Mouse (Mus musculus): ENCODE results near the gene Inhbb. TPM values are rescaled to one million over a fixed set of nuclear protein-coding genes. Genes with fewer than 3 reads are reported as not detected.

Inhbb gene
- 2.1 and 3.0 TPM in 2 replicates for polyA plus RNA-seq (2016; fragmentation: Nextera tagmentation; extraction: Ambion mirVana)

GRCm38 (mm10) chr1:119421576-119422421 lies at the start of gene Inhbb:
Gene Inhbb (minus strand): TSS chr1:119422248.
- Histone ChIP-seq H3K9me3 (no peaks in the 10 kb centered on the region), H3K4me2 (replicated peaks) (peak within 1 kb of the TSS; percentile 98), H3K27ac (no peak within 1 kb of the TSS), H3K36me3 (peaks cover 4% of the 10 kb centered on the region; the same call in 1 of the 2 replicates), H3K9ac (peak within 1 kb of the TSS; percentile 78), H3K27me3 (replicated peaks) (peaks cover 74% of the 10 kb centered on the region), H3K4me3 (peak within 1 kb of the TSS; percentile 63), H3K4me1 (peaks cover 25% of the 10 kb centered on the region)
- under 1% methylated on average over 73 of the region's 92 CpGs for WGBS
- peak; percentile 18; the same call in 1 of the 2 replicates for ATAC-seq (ENCODE audit: low FRiP score, low read depth)

- H3K4me3 ChIP-seq: no peak overlapping the region
- no peaks in the 10 kb centered on the region for H3K36me3 ChIP-seq
- no peak for ATAC-seq (ENCODE audit: low FRiP score, low read depth)
- 49% methylated on average over 2 of the region's 2 CpGs for WGBS
- no peaks in the 10 kb centered on the region for H3K4me1 ChIP-seq
- H3K27ac ChIP-seq: no peak overlapping the region
- no peak overlapping the region for H3K4me2 ChIP-seq (replicated peaks)
- no peak overlapping the region for H3K9ac ChIP-seq
- H3K27me3 ChIP-seq (replicated peaks): no peaks in the 10 kb centered on the region
- no peaks in the 10 kb centered on the region for H3K9me3 ChIP-seq
Measured at GRCm38 (mm10) chr1:119463386-119463785, 41.3 kb upstream of the Inhbb start.

- Histone ChIP-seq H3K27ac (no peak overlapping the region), H3K36me3 (no peaks in the 10 kb centered on the region), H3K4me2 (replicated peaks) (no peak overlapping the region), H3K4me1 (peaks cover 6% of the 10 kb centered on the region; the same call in 1 of the 2 replicates), H3K9ac (no peak overlapping the region), H3K4me3 (no peak overlapping the region), H3K9me3 (no peaks in the 10 kb centered on the region), H3K27me3 (replicated peaks) (no peaks in the 10 kb centered on the region; the same call in 1 of the 2 replicates)
- WGBS: 81% methylated on average over 2 of the region's 2 CpGs
- no peak for ATAC-seq (ENCODE audit: low FRiP score, low read depth)
Measured at GRCm38 (mm10) chr1:119460062-119460461, 38.0 kb upstream of the Inhbb start.

GRCm38 (mm10) chr1:119457993-119458605 lies 36.1 kb upstream of the Inhbb start:
- no peak overlapping the region for H3K4me2 ChIP-seq (replicated peaks)
- 18% methylated on average over 10 of the region's 10 CpGs for WGBS

GRCm38 (mm10) chr1:119457528-119457855 lies 35.4 kb upstream of the Inhbb start:
- Histone ChIP-seq H3K9ac (no peak overlapping the region), H3K4me2 (replicated peaks) (peak overlapping the region; percentile 34; the same call in 1 of the 2 replicates), H3K4me3 (no peak overlapping the region), H3K27ac (no peak overlapping the region), H3K4me1 (peaks cover 6% of the 10 kb centered on the region; the same call in 1 of the 2 replicates), H3K36me3 (no peaks in the 10 kb centered on the region), H3K9me3 (no peaks in the 10 kb centered on the region), H3K27me3 (replicated peaks) (no peaks in the 10 kb centered on the region; the same call in 1 of the 2 replicates)
- 55% methylated on average over 5 of the region's 5 CpGs for WGBS
- no peak for ATAC-seq (ENCODE audit: low FRiP score, low read depth)

More at GRCm38 (mm10) chr1:119457993-119458605, 36.1 kb upstream of the Inhbb start:
- Histone ChIP-seq H3K36me3 (no peaks in the 10 kb centered on the region), H3K9me3 (no peaks in the 10 kb centered on the region), H3K27ac (no peak overlapping the region), H3K9ac (no peak overlapping the region), H3K27me3 (replicated peaks) (no peaks in the 10 kb centered on the region; the same call in 1 of the 2 replicates), H3K4me3 (no peak overlapping the region), H3K4me1 (peaks cover 6% of the 10 kb centered on the region; the same call in 1 of the 2 replicates)
- no peak for ATAC-seq (ENCODE audit: low FRiP score, low read depth)

GRCm38 (mm10) chr1:119456671-119457527 lies 34.9 kb upstream of the Inhbb start:
- H3K27me3 ChIP-seq (replicated peaks): no peaks in the 10 kb centered on the region; the same call in 1 of the 2 replicates
- no peak overlapping the region for H3K27ac ChIP-seq
- 20% methylated on average over 19 of the region's 19 CpGs for WGBS
- no peaks in the 10 kb centered on the region for H3K36me3 ChIP-seq
- ATAC-seq (ENCODE audit: low FRiP score, low read depth): no peak
- no peak overlapping the region for H3K9ac ChIP-seq
- H3K4me1 ChIP-seq: peaks cover 6% of the 10 kb centered on the region; the same call in 1 of the 2 replicates
- peak overlapping the region; percentile 34 for H3K4me2 ChIP-seq (replicated peaks)
- no peaks in the 10 kb centered on the region for H3K9me3 ChIP-seq
- H3K4me3 ChIP-seq: no peak overlapping the region

GRCm38 (mm10) chr1:119453731-119454130 lies 31.7 kb upstream of the Inhbb start:
- Histone ChIP-seq H3K27me3 (replicated peaks) (no peaks in the 10 kb centered on the region; the same call in 1 of the 2 replicates), H3K36me3 (no peaks in the 10 kb centered on the region), H3K4me1 (peaks cover 6% of the 10 kb centered on the region; the same call in 1 of the 2 replicates), H3K9me3 (no peaks in the 10 kb centered on the region), H3K27ac (no peak overlapping the region), H3K4me3 (no peak overlapping the region), H3K9ac (no peak overlapping the region), H3K4me2 (replicated peaks) (no peak overlapping the region)
- no peak for ATAC-seq (ENCODE audit: low FRiP score, low read depth)
- 58% methylated on average over 3 of the region's 4 CpGs for WGBS

GRCm38 (mm10) chr1:119451417-119451816 lies 29.4 kb upstream of the Inhbb start:
- 65% methylated on average over 10 of the region's 10 CpGs for WGBS

GRCm38 (mm10) chr1:119450651-119451345 lies 28.8 kb upstream of the Inhbb start:
- no peaks in the 10 kb centered on the region for H3K4me1 ChIP-seq
- ATAC-seq (ENCODE audit: low FRiP score, low read depth): no peak
- no peaks in the 10 kb centered on the region for H3K36me3 ChIP-seq
- no peak overlapping the region for H3K4me3 ChIP-seq
- 81% methylated on average over 10 of the region's 10 CpGs for WGBS
- H3K4me2 ChIP-seq (replicated peaks): no peak overlapping the region
- H3K9ac ChIP-seq: no peak overlapping the region
- H3K9me3 ChIP-seq: no peaks in the 10 kb centered on the region
- H3K27me3 ChIP-seq (replicated peaks): no peaks in the 10 kb centered on the region
- H3K27ac ChIP-seq: no peak overlapping the region

More at GRCm38 (mm10) chr1:119451417-119451816, 29.4 kb upstream of the Inhbb start:
- no peak overlapping the region for H3K9ac ChIP-seq
- H3K4me1 ChIP-seq: no peaks in the 10 kb centered on the region
- no peak overlapping the region for H3K4me2 ChIP-seq (replicated peaks)
- ATAC-seq (ENCODE audit: low FRiP score, low read depth): no peak
- no peaks in the 10 kb centered on the region for H3K9me3 ChIP-seq
- no peak overlapping the region for H3K4me3 ChIP-seq
- H3K36me3 ChIP-seq: no peaks in the 10 kb centered on the region
- H3K27me3 ChIP-seq (replicated peaks): no peaks in the 10 kb centered on the region
- no peak overlapping the region for H3K27ac ChIP-seq

GRCm38 (mm10) chr1:119446753-119447283 lies 24.8 kb upstream of the Inhbb start:
- H3K27ac ChIP-seq: no peak overlapping the region
- 76% methylated on average over 10 of the region's 10 CpGs for WGBS
- H3K4me3 ChIP-seq: no peak overlapping the region
- no peaks in the 10 kb centered on the region for H3K36me3 ChIP-seq
- no peak overlapping the region for H3K4me2 ChIP-seq (replicated peaks)
- H3K9ac ChIP-seq: no peak overlapping the region
- no peak for ATAC-seq (ENCODE audit: low FRiP score, low read depth)
- H3K27me3 ChIP-seq (replicated peaks): no peaks in the 10 kb centered on the region
- no peaks in the 10 kb centered on the region for H3K9me3 ChIP-seq
- H3K4me1 ChIP-seq: no peaks in the 10 kb centered on the region

Data from neural tube, embryonic 12.5 days (tissue).